Mouse (Mus musculus) right cerebral cortex, postnatal 10 days (tissue): Measurements from ENCODE around the gene Fanci.

Experiments used
- DNase-seq, 2 experiments: peaks; one replicate each; pipeline ENCODE4 v3.0.0; 2021; ENCODE audit warnings: low spot score in 2 of 2

Gene Fanci

DNA sequence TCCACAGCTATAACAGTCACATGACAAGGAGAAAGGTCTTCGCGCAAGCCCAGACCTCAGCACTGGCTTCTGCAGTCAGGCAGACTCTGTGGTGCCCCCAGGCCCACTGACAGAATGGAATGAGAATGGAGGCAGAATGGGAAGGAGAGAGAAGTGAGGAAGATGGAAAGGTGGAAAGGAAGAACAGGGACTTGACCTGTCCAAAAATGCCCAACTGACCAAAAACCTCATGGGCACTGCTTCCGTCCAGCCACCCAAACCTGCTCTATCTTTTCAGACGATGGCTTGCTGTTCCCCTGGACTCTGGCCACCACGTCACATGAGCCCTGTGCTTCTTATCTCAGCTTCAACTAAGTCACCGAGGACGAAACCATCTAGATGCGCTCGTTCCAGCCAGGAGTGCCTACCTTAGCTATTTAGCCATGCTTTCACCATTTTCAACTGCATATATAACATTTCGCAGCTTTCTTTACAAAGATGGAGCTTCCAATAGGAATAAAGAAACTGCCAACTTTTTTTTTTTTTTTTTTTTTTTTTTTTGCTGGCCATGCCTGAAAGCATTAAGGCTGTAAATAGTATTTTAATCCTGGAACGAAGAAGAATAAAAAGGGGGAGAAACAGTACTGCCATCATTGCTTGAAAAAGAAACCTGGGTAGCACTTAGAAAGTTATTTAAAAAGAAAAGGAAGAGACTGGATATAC, 71.8 kb downstream of the Fanci start:
- DNase-seq: no peak

DNA sequence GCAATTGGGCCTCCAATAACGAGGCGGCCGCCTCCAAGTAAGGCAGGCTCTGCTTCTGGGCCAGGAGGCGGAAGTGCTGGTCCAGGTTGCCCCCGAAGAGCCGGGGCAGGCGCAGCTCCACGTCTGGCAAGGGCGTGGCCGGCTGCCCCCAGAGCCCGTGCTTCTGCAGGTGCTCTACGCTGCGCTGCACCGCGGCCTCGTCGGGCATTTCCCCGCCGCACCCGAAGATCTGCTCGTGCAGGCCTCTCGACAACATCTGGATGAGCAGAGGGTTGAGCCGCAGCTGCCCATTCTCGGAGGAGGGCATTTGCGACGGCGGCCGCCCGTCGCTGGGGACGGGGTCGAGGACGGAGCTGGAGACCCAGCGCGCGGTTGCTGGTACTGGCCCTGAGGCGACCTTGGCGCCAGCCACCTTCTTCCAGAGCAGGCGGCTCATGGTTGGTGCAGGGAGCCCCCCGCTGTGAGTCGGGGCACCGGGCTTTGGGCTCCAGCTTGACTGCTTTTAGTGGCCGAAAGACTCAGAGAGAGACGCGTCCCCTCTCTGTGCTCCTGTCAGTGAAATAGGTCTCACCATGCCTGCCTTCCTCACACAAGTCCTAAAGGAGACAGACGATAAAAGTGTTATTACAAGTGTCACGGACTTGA, 73.2 kb downstream of the Fanci start:
- DNase-seq: no peak

DNA sequence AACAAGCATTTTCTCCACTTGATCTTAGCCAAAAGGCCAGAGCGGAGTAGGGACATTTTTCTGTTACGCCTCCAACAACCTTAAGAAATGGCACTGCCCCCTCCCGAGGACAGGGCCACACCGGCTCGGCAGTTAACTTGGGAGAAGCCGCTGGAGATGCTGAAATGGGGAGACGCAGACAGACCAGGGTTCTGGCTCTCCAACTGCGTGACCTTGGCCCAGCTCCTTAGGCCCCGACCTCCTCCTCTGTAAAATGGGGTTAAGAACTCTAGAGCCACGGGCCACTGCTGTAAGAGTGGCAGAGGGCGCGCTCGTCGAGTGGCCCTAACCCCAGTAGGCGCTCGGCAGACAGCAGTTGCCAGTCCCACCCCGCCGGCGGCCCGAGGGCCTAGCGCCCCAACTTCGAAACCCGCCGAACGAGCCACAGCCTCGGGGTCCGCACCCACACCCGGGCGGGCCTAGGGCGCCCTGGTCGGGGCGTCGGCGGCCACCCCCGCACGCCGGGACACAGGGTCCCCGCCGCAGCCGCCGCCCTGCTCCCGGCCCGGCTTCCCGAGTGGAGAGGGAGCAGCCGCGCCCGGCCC, 73.8 kb downstream of the Fanci start:
- DNase-seq: peak; percentile 59 to 65

GRCm38 (mm10) chr7:79466053-79466901, 74.5 kb downstream of the Fanci start, which contains the start of gene Polg:
TSS of gene Polg (minus strand) at chr7:79466362.
- peak; percentile 98 to 99 for DNase-seq

DNA sequence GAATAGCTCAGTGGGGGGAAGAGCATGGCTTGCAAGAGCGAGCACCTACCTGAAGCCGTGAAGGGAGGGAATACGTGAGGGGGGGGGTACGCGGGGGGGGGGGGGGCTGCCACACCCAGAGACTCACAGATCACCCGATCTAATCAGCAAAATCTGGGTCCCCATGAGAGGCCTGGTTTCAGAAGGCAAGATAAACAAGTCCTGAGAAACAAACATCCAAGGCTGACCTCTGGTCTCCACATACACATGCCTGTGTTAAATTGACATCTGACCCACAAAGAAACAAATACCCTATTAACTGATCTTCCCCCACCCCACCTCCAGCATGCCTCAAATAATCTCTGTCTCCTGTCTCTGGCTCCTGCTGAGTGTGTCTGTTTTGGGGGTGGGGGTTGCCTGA, 76.2 kb downstream of the Fanci start:
- DNase-seq: no peak

GRCm38 (mm10) chr7:79468994-79469393, 77.3 kb downstream of the Fanci start:
- no peak for DNase-seq

DNA sequence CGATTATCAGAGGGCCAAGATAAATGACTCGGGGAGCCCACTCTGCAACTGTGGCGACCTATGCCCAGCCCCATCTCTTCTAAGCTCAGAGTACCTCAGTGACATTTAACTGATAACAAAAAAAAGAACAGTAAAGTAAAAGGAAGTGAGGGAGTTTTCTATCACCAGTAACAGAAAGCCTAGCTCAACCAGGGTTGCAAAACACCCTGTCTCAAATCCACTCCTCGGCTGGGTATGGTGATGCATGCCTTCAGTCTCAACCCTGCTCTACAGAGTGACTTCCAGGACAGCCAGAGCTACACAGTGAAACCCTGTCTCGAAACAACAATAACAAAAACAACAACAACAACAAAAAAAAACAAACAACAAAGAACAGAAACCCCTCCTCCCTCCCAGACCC, 78.0 kb downstream of the Fanci start:
- no peak for DNase-seq

DNA sequence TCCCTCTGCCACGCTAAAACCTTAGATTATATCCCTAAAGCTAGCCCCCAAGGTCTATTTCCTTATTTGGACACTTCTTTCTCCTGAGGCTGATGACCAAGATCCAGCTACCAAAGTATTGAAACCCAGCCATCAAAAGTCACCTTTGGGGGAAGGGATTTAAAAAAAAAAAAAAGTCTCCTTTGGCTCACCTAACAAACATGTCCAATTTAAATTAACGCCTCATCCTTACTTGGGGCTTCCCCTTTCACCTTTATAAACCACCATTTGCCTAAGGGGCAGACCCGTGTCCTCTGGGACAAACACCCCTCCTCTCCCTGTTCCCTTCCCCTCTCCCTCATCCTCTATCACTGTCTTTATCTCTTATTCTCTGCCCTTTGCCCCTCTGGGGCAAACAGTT, 79.0 kb downstream of the Fanci start:
- no peak for DNase-seq

GRCm38 (mm10) chr7:79471436-79471835, 79.7 kb downstream of the Fanci start:
- no peak for DNase-seq

GRCm38 (mm10) chr7:79472792-79473191, 81.1 kb downstream of the Fanci start:
- DNase-seq: no peak

DNA sequence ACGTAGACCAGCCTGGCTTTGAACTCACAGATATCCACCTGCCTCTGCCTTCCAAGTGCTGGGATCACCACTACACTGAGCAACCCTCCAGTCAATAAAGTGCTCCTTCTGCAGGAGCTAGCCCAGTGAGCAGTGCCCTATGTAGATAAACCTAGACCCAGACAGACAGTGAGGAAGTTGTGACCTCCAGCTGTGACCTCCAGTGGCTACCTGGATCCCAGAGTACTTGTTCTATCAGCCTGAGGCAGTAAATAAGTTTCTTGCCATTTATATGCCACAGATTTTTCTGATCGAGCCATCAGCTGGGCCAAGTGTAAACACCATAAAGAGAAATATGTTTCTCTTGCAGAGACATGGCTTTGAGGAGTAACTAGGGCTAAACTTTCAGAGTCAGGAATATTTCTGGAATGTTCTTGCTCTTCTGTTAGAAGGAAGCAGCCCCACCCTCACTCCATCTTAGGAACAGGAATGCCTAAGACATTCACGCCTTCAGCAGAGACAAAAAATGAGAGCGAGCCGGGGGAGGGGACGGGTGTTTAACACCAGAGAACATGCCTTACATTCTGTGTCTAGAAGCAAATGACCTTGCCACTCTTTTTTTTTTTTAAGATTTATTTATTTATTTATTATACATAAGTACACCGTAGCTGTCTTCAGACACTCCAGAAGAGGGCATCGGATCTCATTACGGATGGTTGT, 81.9 kb downstream of the Fanci start:
- DNase-seq: no peak

DNA sequence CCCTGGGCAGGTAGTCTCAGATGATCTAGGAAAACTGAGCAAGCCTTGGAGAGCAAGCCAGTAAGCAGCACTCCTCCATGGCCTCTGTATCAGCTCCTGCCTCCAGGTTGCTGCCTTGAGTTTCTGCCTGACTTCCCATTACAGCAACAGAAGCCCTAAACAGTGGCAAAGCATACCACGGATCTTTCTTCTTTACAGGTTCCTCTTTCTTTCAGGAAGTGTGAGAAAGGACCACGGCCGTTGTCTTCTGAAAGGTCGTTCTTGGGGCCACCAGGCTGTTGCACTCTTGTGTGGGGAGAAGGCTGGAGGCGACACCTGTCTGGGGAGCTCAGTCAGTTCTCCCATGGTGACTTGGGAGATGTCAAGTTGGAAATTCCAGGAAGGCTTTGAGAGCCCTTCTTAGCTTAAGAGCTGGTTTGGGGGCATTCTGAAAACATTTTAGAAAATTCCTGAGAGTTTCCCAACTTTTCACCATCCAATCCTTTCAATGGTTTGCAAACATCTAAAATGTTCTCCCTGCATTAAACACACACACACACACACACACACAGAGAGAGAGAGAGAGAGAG, 83.2 kb downstream of the Fanci start:
- no peak for DNase-seq

DNA sequence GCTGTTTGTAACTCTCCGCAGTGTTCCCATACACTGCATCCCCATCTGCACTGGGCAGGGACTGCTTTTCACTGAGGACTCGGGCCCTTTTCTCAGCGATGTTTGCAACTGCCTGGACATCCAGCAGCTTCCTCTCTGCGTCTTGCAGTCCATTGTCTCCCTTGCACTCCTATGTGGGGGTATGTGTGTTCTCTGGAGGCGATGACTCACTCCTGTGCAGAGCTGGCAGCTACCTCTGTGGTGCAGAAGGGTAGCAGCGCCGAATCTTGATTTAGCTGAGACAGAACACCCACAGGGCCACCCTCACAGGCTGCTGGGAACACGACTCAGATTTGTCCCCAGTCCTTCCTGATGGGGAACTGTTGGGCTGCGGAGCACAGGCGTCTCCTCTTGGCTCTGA, 94.8 kb downstream of the Fanci start:
- DNase-seq: peak; percentile 67 to 81

GRCm38 (mm10) chr7:79493915-79494314, 102.2 kb downstream of the Fanci start:
- DNase-seq: peak; percentile 80 to 88

DNA sequence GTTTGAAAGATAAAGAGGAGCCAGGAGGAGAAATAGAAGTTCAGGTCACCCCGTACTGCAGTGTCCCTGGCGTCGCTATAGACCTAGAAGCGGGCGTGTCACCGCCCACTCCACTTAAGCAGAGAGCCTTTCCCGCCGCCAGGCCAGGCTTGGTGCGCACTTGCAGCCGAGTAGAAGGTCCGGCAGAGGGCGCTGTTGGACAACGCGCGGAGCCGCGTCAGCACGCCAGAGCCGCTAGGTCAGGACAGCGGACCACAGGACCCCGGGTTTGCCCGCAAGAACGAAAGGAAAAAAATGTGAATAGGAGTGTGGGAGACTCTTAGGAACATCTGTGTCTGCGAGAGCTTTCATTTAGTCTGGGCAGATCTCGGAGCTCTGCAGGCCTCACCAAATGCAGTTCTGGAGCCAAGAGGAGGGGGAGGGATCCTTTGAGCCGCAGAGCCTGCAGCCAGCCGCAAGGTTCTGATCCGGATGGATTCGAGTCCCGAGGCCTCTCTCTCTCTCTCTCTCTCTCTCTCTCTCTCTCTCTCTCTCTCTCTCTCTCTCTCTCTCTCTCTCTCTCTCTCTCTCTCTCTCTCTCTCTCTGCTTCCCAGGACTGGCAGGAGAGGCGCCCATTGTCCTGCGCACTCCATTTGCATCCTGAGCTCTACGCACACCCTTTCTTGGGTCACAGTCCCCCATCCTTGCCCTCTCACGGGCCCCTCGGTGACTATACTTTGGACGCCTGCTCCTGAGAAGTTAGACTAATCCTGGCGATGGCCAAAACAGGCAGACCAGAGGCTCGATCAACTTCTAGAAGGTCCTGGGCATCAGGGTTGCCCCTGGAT, 104.5 kb downstream of the Fanci start:
- DNase-seq: peak; percentile 92 to 93

DNA sequence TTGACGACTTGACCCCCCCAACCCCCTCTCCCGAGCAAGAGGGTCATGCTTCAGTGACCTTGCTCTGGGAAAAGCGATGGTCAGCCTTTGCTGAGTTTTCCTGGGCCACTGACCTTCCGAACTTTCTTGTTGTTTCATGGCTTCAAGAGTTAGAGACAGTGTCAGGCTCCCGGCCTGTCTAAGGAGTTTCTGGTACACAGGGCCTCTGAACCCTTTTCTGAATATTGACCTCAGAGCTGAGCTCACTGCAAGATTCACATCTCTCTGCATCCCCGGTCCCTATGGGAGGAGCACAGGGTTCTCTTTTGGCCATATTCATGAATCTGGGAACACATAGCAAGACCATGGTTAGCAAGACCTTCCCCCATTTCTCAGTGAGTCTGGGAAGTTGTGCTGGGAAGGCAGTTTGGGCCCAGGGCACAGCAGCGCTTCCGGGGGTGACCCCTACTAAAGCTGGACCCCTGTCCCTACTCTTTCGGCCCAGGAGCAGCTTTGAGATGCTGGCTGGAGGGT, 105.1 kb downstream of the Fanci start:
- DNase-seq: no peak

DNA sequence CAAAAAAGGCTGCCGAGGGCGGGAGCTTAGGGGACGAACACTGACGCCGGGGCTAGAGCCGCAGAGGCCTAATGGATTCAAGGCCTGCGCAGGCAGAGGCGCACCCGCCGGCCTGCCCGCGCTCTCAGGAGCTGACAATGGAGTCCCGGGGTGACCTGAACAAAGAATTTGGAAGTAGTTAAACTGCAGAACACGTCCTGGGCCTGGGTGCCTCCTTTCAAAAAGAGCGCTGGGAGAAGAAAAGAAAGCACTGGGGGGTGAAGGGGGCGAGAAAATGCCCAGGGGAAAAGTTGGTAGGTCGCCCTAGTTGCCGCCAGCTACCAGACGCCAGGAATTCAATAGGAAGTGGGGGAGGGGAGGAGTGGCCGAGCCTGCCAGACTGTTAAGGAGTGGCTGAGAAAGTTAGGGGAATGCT, 106.0 kb downstream of the Fanci start:
- peak; percentile 80 to 84 for DNase-seq

GRCm38 (mm10) chr7:79498356-79498755, 106.6 kb downstream of the Fanci start:
- no peak for DNase-seq

- DNase-seq: peak; percentile 72 to 83
These were observed 107.4 kb downstream of the Fanci start for GRCm38 (mm10) chr7:79498965-79499595.
